Mouse (Mus musculus): Measurements from ENCODE around the gene 1600002K03Rik. TPM values are rescaled to one million over a fixed set of nuclear protein-coding genes. Genes with fewer than 3 reads are reported as not detected.

The 1600002K03Rik gene
- total and polyA plus RNA-seq, 3 experiments = 5.9 to 6.3 (median 6.0) TPM

GRCm38 (mm10) chr10:80196778-80197581 is 24.2 kb downstream of the 1600002K03Rik start:
- WGBS = 83% methylated on average over 33 of the region's 33 CpGs
- no peaks in the 10 kb centered on the region for H3K79me2 ChIP-seq (replicated peaks; ENCODE audit: control insufficient read depth, insufficient read depth, low read length)
- no peak overlapping the region for H3K4me3 ChIP-seq
- H3K27me3 ChIP-seq (ENCODE audit: control insufficient read depth, insufficient read depth, low read length) = no peaks in the 10 kb centered on the region; the same call in 1 of the 2 replicates
- TF ChIP-seq CTCF (IDR thresholded peaks at IDR 0.05) = no peak
- no peak for TF ChIP-seq EP300 (IDR thresholded peaks at IDR 0.05; ENCODE audit: insufficient read depth, low read depth, low read length)
- TF ChIP-seq POLR2A (IDR thresholded peaks at IDR 0.05; ENCODE audit: insufficient read depth, low read depth, low read length) = no peak
- H3K9ac ChIP-seq (ENCODE audit: low read depth, low read length) = no peak overlapping the region
- H3K36me3 ChIP-seq (ENCODE audit: control insufficient read depth, insufficient read depth, low read length) = no peaks in the 10 kb centered on the region
- H3K4me1 ChIP-seq (ENCODE audit: control insufficient read depth, insufficient read depth, low read length) = peaks cover 2% of the 10 kb centered on the region
- intact Hi-C loops (cut with DNase I) = no loop called here
- no peak for DNase-seq
- no peak overlapping the region for H3K27ac ChIP-seq

GRCm38 (mm10) chr10:80199440-80200008 is 26.8 kb downstream of the 1600002K03Rik start:
- Histone ChIP-seq H3K79me2 (replicated peaks; ENCODE audit: control insufficient read depth, insufficient read depth, low read length) (no peaks in the 10 kb centered on the region), H3K4me1 (ENCODE audit: control insufficient read depth, insufficient read depth, low read length) (peaks cover 2% of the 10 kb centered on the region), H3K27me3 (ENCODE audit: control insufficient read depth, insufficient read depth, low read length) (no peaks in the 10 kb centered on the region; the same call in 1 of the 2 replicates), H3K4me3 (no peak overlapping the region), H3K9ac (ENCODE audit: low read depth, low read length) (no peak overlapping the region), H3K27ac (no peak overlapping the region), H3K36me3 (ENCODE audit: control insufficient read depth, insufficient read depth, low read length) (no peaks in the 10 kb centered on the region)
- intact Hi-C loops (cut with DNase I) = loop anchor here (1.0 to 2.0 kb wide), 2 partner anchors 27 to 46 kb away; partner anchors contain the start of gene Mum1
- peak; percentile 73 to 82 for DNase-seq
- WGBS = 57% methylated on average over 3 of the region's 3 CpGs
- no peak; the same call in 1 of the 2 replicates for TF ChIP-seq CTCF (IDR thresholded peaks at IDR 0.05)
- peak; percentile 81 for TF ChIP-seq EP300 (IDR thresholded peaks at IDR 0.05; ENCODE audit: insufficient read depth, low read depth, low read length)

- WGBS = 79% methylated on average over 6 of the region's 6 CpGs
- Histone ChIP-seq H3K4me1 (ENCODE audit: control insufficient read depth, insufficient read depth, low read length) (peaks cover 2% of the 10 kb centered on the region), H3K27ac (no peak overlapping the region), H3K36me3 (ENCODE audit: control insufficient read depth, insufficient read depth, low read length) (no peaks in the 10 kb centered on the region), H3K4me3 (no peak overlapping the region), H3K9ac (ENCODE audit: low read depth, low read length) (no peak overlapping the region), H3K27me3 (ENCODE audit: control insufficient read depth, insufficient read depth, low read length) (no peaks in the 10 kb centered on the region; the same call in 1 of the 2 replicates), H3K79me2 (replicated peaks; ENCODE audit: control insufficient read depth, insufficient read depth, low read length) (no peaks in the 10 kb centered on the region)
- TF ChIP-seq EP300 (IDR thresholded peaks at IDR 0.05; ENCODE audit: insufficient read depth, low read depth, low read length) = no peak
- TF ChIP-seq POLR2A (IDR thresholded peaks at IDR 0.05; ENCODE audit: insufficient read depth, low read depth, low read length) = no peak
- no peak for TF ChIP-seq CTCF (IDR thresholded peaks at IDR 0.05)
- DNase-seq = no peak
- intact Hi-C loops (cut with DNase I) = no loop called here
These were observed 27.7 kb downstream of the 1600002K03Rik start for GRCm38 (mm10) chr10:80200485-80200884.

- DNase-seq = no peak
- WGBS = 36% methylated on average over 7 of the region's 7 CpGs
- H3K9ac ChIP-seq (ENCODE audit: low read depth, low read length) = no peak overlapping the region
- no peaks in the 10 kb centered on the region for H3K79me2 ChIP-seq (replicated peaks; ENCODE audit: control insufficient read depth, insufficient read depth, low read length)
- no peaks in the 10 kb centered on the region for H3K27me3 ChIP-seq (ENCODE audit: control insufficient read depth, insufficient read depth, low read length)
- no peak overlapping the region for H3K27ac ChIP-seq
- peaks cover 2% of the 10 kb centered on the region for H3K4me1 ChIP-seq (ENCODE audit: control insufficient read depth, insufficient read depth, low read length)
- intact Hi-C loops (cut with DNase I) = no loop called here
- H3K36me3 ChIP-seq (ENCODE audit: control insufficient read depth, insufficient read depth, low read length) = no peaks in the 10 kb centered on the region
- TF ChIP-seq CTCF (IDR thresholded peaks at IDR 0.05) (no peak), EP300 (IDR thresholded peaks at IDR 0.05; ENCODE audit: insufficient read depth, low read depth, low read length) (no peak), POLR2A (IDR thresholded peaks at IDR 0.05; ENCODE audit: insufficient read depth, low read depth, low read length) (no peak)
- H3K4me3 ChIP-seq = no peak overlapping the region
These were observed 31.3 kb downstream of the 1600002K03Rik start for GRCm38 (mm10) chr10:80204055-80204454.

- H3K9ac ChIP-seq (ENCODE audit: low read depth, low read length) = no peak overlapping the region
- no peak for DNase-seq
- no peak overlapping the region for H3K4me3 ChIP-seq
- no peaks in the 10 kb centered on the region for H3K27me3 ChIP-seq (ENCODE audit: control insufficient read depth, insufficient read depth, low read length)
- TF ChIP-seq POLR2A (IDR thresholded peaks at IDR 0.05; ENCODE audit: insufficient read depth, low read depth, low read length) (no peak), EP300 (IDR thresholded peaks at IDR 0.05; ENCODE audit: insufficient read depth, low read depth, low read length) (no peak), CTCF (IDR thresholded peaks at IDR 0.05) (no peak)
- H3K36me3 ChIP-seq (ENCODE audit: control insufficient read depth, insufficient read depth, low read length) = no peaks in the 10 kb centered on the region
- 91% methylated on average over 1 of the region's 1 CpGs for WGBS
- H3K79me2 ChIP-seq (replicated peaks; ENCODE audit: control insufficient read depth, insufficient read depth, low read length) = no peaks in the 10 kb centered on the region
- intact Hi-C loops (cut with DNase I) = no loop called here
- H3K4me1 ChIP-seq (ENCODE audit: control insufficient read depth, insufficient read depth, low read length) = no peaks in the 10 kb centered on the region
- H3K27ac ChIP-seq = no peak overlapping the region
These were observed 34.5 kb downstream of the 1600002K03Rik start for GRCm38 (mm10) chr10:80207201-80207600.

GRCm38 (mm10) chr10:80207676-80208075 is 34.9 kb downstream of the 1600002K03Rik start:
- H3K27me3 ChIP-seq (ENCODE audit: control insufficient read depth, insufficient read depth, low read length) = no peaks in the 10 kb centered on the region
- 84% methylated on average over 10 of the region's 10 CpGs for WGBS
- no peak for DNase-seq
- H3K27ac ChIP-seq = no peak overlapping the region
- H3K4me1 ChIP-seq (ENCODE audit: control insufficient read depth, insufficient read depth, low read length) = no peaks in the 10 kb centered on the region
- no peaks in the 10 kb centered on the region for H3K36me3 ChIP-seq (ENCODE audit: control insufficient read depth, insufficient read depth, low read length)
- no peak overlapping the region for H3K4me3 ChIP-seq
- H3K79me2 ChIP-seq (replicated peaks; ENCODE audit: control insufficient read depth, insufficient read depth, low read length) = no peaks in the 10 kb centered on the region
- intact Hi-C loops (cut with DNase I) = no loop called here
- TF ChIP-seq POLR2A (IDR thresholded peaks at IDR 0.05; ENCODE audit: insufficient read depth, low read depth, low read length) (no peak), EP300 (IDR thresholded peaks at IDR 0.05; ENCODE audit: insufficient read depth, low read depth, low read length) (no peak), CTCF (IDR thresholded peaks at IDR 0.05) (no peak)
- no peak overlapping the region for H3K9ac ChIP-seq (ENCODE audit: low read depth, low read length)
